Mouse (Mus musculus) hindbrain, embryonic 13.5 days (tissue): ENCODE results near the gene Crebrf. TPM values are rescaled to one million over a fixed set of nuclear protein-coding genes. Genes with fewer than 3 reads are reported as not detected.

ENCODE experiments used
- ATAC-seq: fragments of 200-750 bp; cut with Nextera tagmentation; 2 replicates; pipeline ENCODE4 v1.8.0; 2017; ENCODE audit warnings: moderate TSS enrichment; ENCODE audit not compliant: low FRiP score
- H3K27ac ChIP-seq: fragments of 300-500 bp; sonication (generic); 2 replicates; pipeline ENCODE4 v1.5.1; 2015; ENCODE audit warnings: inconsistent platforms, mild to moderate bottlenecking, moderate library complexity
- H3K27me3 ChIP-seq: fragments of 300-500 bp; sonication (generic); 2 replicates; pipeline ENCODE4 v1.6.1; 2015; ENCODE audit warnings: mild to moderate bottlenecking, inconsistent platforms
- H3K36me3 ChIP-seq: fragments of 300-500 bp; sonication (generic); 2 replicates; pipeline ENCODE4 v1.6.1; 2015; ENCODE audit warnings: mild to moderate bottlenecking, inconsistent platforms
- H3K4me1 ChIP-seq: fragments of 300-500 bp; sonication (generic); replicated peaks from 2 replicates; pipeline ENCODE4 v1.6.1; 2015; ENCODE audit warnings: inconsistent platforms
- H3K4me2 ChIP-seq: fragments of 300-500 bp; sonication (generic); 2 replicates; pipeline ENCODE4 v1.6.1; 2015; ENCODE audit warnings: inconsistent platforms, mild to moderate bottlenecking, moderate library complexity
- H3K4me3 ChIP-seq: fragments of 300-500 bp; sonication (generic); 2 replicates; pipeline ENCODE4 v1.5.1; 2015; ENCODE audit warnings: mild to moderate bottlenecking, inconsistent platforms
- H3K9ac ChIP-seq: fragments of 300-500 bp; sonication (generic); 2 replicates; pipeline ENCODE4 v1.6.1; 2015; ENCODE audit warnings: mild to moderate bottlenecking, inconsistent platforms
- H3K9me3 ChIP-seq: fragments of 300-500 bp; sonication (generic); 2 replicates; pipeline ENCODE4 v1.6.1; 2016; ENCODE audit warnings: inconsistent platforms
- WGBS: fragments of 180-500 bp; shearing (Covaris S2); methylation state at CpG from one replicate; pipeline ENCODE4 v1.1.7; 2015; 5-methylcytosine and 5-hydroxymethylcytosine counted together
- polyA plus RNA-seq: library from polyadenylated mRNA; unstranded; fragments of >200 nt; fragmentation: Nextera tagmentation; extraction: Ambion mirVana; gene quantifications from 2 replicates; pipeline ENCODE4 v1.2.1, GENCODE M21; 2015

Gene Crebrf
- polyA plus RNA-seq, 1 experiment from 2014 or later, result 15.2 TPM

DNA sequence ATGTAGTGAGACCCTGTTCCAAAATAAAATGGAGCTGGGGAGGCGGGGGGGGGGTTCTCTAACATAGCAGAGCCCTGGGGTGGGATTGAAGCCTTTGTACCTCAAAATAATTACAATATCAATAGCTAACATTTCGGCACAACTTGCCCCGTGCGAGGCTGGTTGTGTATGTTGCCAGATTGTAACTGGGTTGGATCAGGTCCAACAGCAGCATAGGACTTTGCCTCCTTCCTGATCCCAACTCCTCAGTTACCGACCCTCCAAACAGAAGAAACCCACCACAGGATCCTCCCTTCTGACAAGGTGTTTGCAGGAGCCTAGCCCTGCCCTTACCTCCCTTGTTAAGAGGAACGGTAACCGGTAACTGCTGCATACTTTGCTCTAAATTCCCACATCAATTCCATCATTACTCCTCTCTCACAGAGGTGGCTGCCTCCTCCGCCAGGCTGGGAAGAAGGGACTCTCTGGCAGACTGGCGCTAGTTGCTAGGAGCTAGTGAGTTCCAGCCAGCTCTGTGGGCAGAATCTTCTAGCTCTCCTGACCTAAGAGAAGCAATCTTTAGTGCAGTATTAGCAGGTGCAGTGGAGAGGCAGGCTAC is 6.4 kb upstream of the Crebrf start:
- no peak overlapping the region for H3K4me3 ChIP-seq
- 54% methylated on average over 9 of the region's 9 CpGs for WGBS
- no peak for ATAC-seq
- no peak overlapping the region for H3K9ac ChIP-seq
- H3K27ac ChIP-seq, result peak overlapping the region; percentile 30; the same call in 1 of the 2 replicates
- peak overlapping the region; percentile 20; the same call in 1 of the 2 replicates for H3K4me2 ChIP-seq
- 0 out of 2 replicates have a peak, but pooled peaks cover 2% of the 10 kb centered on the region for H3K27me3 ChIP-seq
- H3K9me3 ChIP-seq, result no peaks in the 10 kb centered on the region
- peaks cover 6% of the 10 kb centered on the region for H3K36me3 ChIP-seq
- H3K4me1 ChIP-seq, result peaks cover 17% of the 10 kb centered on the region

- H3K9ac ChIP-seq, result no peak overlapping the region
- H3K36me3 ChIP-seq, result no peaks in the 10 kb centered on the region
- 0 out of 2 replicates have a peak, but pooled peaks cover 2% of the 10 kb centered on the region for H3K27me3 ChIP-seq
- no peak overlapping the region for H3K4me3 ChIP-seq
- no peak overlapping the region; the same call in 1 of the 2 replicates for H3K27ac ChIP-seq
- ATAC-seq, result no peak
- H3K4me2 ChIP-seq, result no peak overlapping the region
- H3K4me1 ChIP-seq, result peaks cover 26% of the 10 kb centered on the region
- WGBS, result 56% methylated on average over 6 of the region's 6 CpGs
- no peaks in the 10 kb centered on the region for H3K9me3 ChIP-seq
Measured at GRCm38 (mm10) chr17:26710049-26710448, 5.4 kb upstream of the Crebrf start.

- peak overlapping the region; percentile 75 for H3K9ac ChIP-seq
- peak overlapping the region; percentile 71 for H3K4me2 ChIP-seq
- H3K4me1 ChIP-seq, result peaks cover 11% of the 10 kb centered on the region
- H3K36me3 ChIP-seq, result no peaks in the 10 kb centered on the region
- under 1% methylated on average over 65 of the region's 75 CpGs for WGBS
- ATAC-seq, result peak; percentile 98
- H3K9me3 ChIP-seq, result no peaks in the 10 kb centered on the region
- 0 out of 2 replicates have a peak, but pooled peaks cover 2% of the 10 kb centered on the region for H3K27me3 ChIP-seq
- peak overlapping the region; percentile 86 for H3K27ac ChIP-seq
- peak overlapping the region; percentile 85 for H3K4me3 ChIP-seq
Measured at GRCm38 (mm10) chr17:26715916-26716717, 667 bp downstream of the Crebrf start.

GRCm38 (mm10) chr17:26717868-26718267 is 2.4 kb downstream of the Crebrf start:
- 63% methylated on average over 2 of the region's 2 CpGs for WGBS

DNA sequence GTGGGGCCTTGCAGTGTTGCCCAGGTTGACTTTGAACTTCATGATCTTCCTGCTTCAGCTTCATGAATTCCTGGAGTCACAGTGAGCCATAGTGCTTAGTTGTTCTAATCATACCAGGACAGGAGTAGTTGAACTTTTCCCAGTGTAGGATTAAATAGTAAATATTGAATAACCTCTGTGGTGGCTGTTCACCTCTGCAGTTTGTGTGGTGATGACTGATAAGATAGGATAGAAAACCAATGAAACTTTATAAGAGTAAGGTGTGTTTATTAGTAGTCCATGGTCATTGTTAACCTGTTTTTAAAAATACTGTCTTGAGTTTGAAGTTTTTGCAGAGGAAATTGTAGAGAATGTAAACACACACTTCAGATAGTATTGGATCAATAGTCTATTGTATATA is 4.0 kb downstream of the Crebrf start:
- Histone ChIP-seq H3K27ac (no peak overlapping the region), H3K27me3 (no peaks in the 10 kb centered on the region), H3K9me3 (no peaks in the 10 kb centered on the region), H3K36me3 (no peaks in the 10 kb centered on the region), H3K4me1 (peaks cover 7% of the 10 kb centered on the region), H3K4me2 (no peak overlapping the region), H3K4me3 (no peak overlapping the region), H3K9ac (no peak overlapping the region)
- no peak for ATAC-seq

More at GRCm38 (mm10) chr17:26717868-26718267, 2.4 kb downstream of the Crebrf start:
- no peaks in the 10 kb centered on the region for H3K27me3 ChIP-seq
- H3K36me3 ChIP-seq, result no peaks in the 10 kb centered on the region
- no peaks in the 10 kb centered on the region for H3K9me3 ChIP-seq
- H3K4me2 ChIP-seq, result no peak overlapping the region
- H3K27ac ChIP-seq, result no peak overlapping the region
- H3K4me1 ChIP-seq, result peaks cover 11% of the 10 kb centered on the region
- no peak overlapping the region for H3K4me3 ChIP-seq
- H3K9ac ChIP-seq, result no peak overlapping the region
- ATAC-seq, result no peak

DNA sequence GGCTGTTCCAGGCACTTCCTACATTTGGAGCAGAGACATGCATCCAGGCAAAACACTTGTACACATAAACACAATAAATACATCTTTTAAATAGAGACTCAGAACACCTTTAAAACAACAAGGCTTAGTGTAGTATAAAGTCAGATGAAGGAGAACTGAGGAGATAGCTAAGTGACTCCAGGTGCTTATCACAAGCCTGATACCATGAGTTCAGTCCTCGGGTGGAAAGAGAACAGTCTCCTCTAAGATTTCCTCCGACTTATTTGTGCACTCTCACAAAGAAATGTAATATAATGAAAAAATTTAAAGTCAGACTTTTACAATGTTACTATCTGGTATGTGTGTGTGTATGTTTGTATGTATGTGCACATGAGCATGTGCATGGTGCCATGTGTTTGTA is 6.4 kb downstream of the Crebrf start:
- no peak overlapping the region for H3K9ac ChIP-seq
- no peak overlapping the region for H3K27ac ChIP-seq
- no peaks in the 10 kb centered on the region; the same call in 1 of the 2 replicates for H3K4me1 ChIP-seq
- no peak overlapping the region for H3K4me3 ChIP-seq
- ATAC-seq, result no peak
- WGBS, result 80% methylated on average over 2 of the region's 2 CpGs
- H3K27me3 ChIP-seq, result no peaks in the 10 kb centered on the region
- H3K4me2 ChIP-seq, result no peak overlapping the region
- no peaks in the 10 kb centered on the region for H3K9me3 ChIP-seq
- H3K36me3 ChIP-seq, result no peaks in the 10 kb centered on the region

DNA sequence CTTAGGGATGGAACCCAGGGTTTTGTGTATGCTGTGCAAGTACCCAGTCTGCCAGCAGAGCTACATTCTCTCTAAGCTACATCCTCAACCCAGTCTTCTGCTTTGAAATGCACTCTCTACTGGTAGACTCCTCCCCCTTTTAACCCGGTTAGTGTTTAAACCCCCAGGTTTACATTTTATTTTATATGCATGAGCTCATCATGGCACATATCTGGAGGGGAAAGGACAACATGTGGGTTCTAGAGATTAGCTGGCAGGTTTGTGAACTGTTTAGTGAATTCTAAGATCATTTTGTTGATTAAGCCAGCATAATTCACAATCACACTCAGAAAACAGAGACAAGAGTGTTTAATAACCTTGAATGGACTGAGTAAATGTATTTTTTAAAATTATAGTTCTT is 9.3 kb downstream of the Crebrf start:
- Histone ChIP-seq H3K36me3 (no peaks in the 10 kb centered on the region), H3K9me3 (no peaks in the 10 kb centered on the region), H3K9ac (no peak overlapping the region), H3K27me3 (no peaks in the 10 kb centered on the region), H3K4me3 (no peak overlapping the region), H3K27ac (no peak overlapping the region), H3K4me2 (no peak overlapping the region), H3K4me1 (no peaks in the 10 kb centered on the region)
- ATAC-seq, result no peak
- 56% methylated on average over 1 of the region's 1 CpGs for WGBS

GRCm38 (mm10) chr17:26726674-26727073 is 11.2 kb downstream of the Crebrf start:
- no peak overlapping the region for H3K27ac ChIP-seq
- no peak for ATAC-seq

GRCm38 (mm10) chr17:26727110-26727755 is 11.8 kb downstream of the Crebrf start:
- WGBS, result 76% methylated on average over 3 of the region's 3 CpGs
- Histone ChIP-seq H3K36me3 (no peaks in the 10 kb centered on the region), H3K9me3 (no peaks in the 10 kb centered on the region), H3K27ac (no peak overlapping the region), H3K4me2 (no peak overlapping the region), H3K4me1 (no peaks in the 10 kb centered on the region), H3K27me3 (no peaks in the 10 kb centered on the region), H3K9ac (no peak overlapping the region), H3K4me3 (no peak overlapping the region)
- ATAC-seq, result no peak

More at GRCm38 (mm10) chr17:26726674-26727073, 11.2 kb downstream of the Crebrf start:
- no peaks in the 10 kb centered on the region for H3K9me3 ChIP-seq
- H3K4me2 ChIP-seq, result no peak overlapping the region
- H3K36me3 ChIP-seq, result no peaks in the 10 kb centered on the region
- H3K4me1 ChIP-seq, result no peaks in the 10 kb centered on the region
- H3K4me3 ChIP-seq, result no peak overlapping the region
- WGBS, result 93% methylated on average over 1 of the region's 1 CpGs
- no peak overlapping the region for H3K9ac ChIP-seq
- H3K27me3 ChIP-seq, result no peaks in the 10 kb centered on the region

DNA sequence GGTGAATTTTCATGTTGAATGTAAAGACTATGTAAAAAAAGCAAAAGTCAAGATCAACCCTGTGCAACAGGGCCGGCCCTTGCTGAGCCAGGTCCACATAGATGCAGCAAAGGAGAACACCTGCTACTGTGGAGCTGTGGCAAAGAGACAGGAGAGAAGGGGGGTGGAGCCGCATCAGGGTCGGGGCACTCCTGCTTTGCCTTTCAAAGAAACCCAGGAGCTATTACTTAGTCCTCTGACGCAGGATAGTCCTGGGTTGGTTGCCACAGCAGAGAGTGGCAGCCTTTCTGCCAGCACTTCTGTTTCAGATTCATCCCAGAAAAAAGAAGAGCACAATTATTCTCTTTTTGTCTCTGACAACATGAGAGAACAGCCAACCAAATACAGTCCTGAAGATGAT is 27.1 kb downstream of the Crebrf start:
- peaks cover 13% of the 10 kb centered on the region for H3K36me3 ChIP-seq
- WGBS, result 52% methylated on average over 4 of the region's 4 CpGs
- ATAC-seq, result no peak

DNA sequence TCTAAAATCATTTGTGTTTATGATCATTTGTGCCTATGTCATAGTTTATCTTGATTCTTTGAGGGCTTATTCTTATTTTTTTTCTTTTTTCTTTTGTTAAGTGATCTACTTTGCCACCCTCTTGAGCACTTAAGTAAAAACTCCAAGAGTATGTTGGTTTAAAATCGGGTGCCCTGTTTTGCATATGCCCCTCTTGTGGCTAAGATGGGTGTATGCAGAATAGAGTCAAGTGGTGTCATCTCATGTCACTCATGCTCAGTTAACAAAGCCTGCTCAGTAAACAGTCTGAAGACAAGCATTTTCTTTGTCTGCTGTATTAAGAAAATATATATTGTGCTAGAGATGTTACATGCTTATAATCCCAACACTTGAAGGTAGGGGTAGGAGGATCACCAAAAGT is 27.8 kb downstream of the Crebrf start:
- no peak overlapping the region for H3K9ac ChIP-seq
- no peak overlapping the region for H3K4me2 ChIP-seq
- no peak overlapping the region for H3K4me3 ChIP-seq
- ATAC-seq, result no peak
- H3K9me3 ChIP-seq, result no peaks in the 10 kb centered on the region
- H3K27ac ChIP-seq, result no peak overlapping the region
- 69% methylated on average over 1 of the region's 1 CpGs for WGBS
- no peaks in the 10 kb centered on the region for H3K27me3 ChIP-seq
- H3K4me1 ChIP-seq, result no peaks in the 10 kb centered on the region
- peaks cover 13% of the 10 kb centered on the region for H3K36me3 ChIP-seq

More for the DNA sequence above, 27.1 kb downstream of the Crebrf start:
- Histone ChIP-seq H3K4me1 (no peaks in the 10 kb centered on the region), H3K4me3 (no peak overlapping the region), H3K9me3 (no peaks in the 10 kb centered on the region), H3K27ac (no peak overlapping the region), H3K4me2 (no peak overlapping the region), H3K9ac (no peak overlapping the region), H3K27me3 (no peaks in the 10 kb centered on the region)

- Histone ChIP-seq H3K4me3 (no peak overlapping the region), H3K27ac (no peak overlapping the region), H3K36me3 (peaks cover 4% of the 10 kb centered on the region; the same call in 1 of the 2 replicates), H3K9me3 (no peaks in the 10 kb centered on the region), H3K27me3 (no peaks in the 10 kb centered on the region), H3K4me2 (no peak overlapping the region), H3K4me1 (no peaks in the 10 kb centered on the region), H3K9ac (no peak overlapping the region)
- ATAC-seq, result no peak
- WGBS, result 89% methylated on average over 3 of the region's 3 CpGs
Measured at GRCm38 (mm10) chr17:26749975-26750374, 34.5 kb downstream of the Crebrf start.
